Mouse (Mus musculus): ENCODE results near the gene Hs6st3.

Hs6st3 gene

DNA sequence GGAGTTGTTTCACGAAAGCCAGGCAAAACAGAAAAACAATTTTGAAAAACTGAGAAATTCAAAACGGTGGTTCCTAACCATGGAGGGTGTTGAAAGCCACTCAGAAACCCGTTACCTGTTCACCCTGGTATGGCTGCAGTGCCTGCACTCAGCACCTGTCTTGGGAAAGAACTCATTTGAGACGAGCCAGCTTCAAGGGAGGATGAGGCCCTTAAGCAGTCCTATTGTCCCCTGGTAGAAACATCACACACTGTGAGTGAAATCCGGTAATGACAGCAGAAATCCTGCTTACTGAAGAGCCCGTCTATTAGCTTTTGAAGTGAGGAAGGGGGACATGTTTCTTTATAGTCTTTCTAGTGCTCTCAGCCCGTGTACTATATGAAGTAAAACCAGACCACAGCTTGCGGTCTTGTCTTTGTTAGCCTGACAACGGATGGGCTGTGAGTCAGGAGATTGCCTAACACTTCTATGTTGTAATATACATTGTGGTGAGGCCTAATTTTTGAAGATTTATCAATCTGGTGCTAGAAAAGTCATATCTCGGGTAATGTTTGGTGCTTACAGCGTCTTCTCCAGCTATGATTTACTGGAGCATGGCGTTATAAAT is 641.9 kb downstream of the Hs6st3 start:
- DNase-seq (ENCODE audit: extremely low spot score, low read depth, low spot score): no peak

DNA sequence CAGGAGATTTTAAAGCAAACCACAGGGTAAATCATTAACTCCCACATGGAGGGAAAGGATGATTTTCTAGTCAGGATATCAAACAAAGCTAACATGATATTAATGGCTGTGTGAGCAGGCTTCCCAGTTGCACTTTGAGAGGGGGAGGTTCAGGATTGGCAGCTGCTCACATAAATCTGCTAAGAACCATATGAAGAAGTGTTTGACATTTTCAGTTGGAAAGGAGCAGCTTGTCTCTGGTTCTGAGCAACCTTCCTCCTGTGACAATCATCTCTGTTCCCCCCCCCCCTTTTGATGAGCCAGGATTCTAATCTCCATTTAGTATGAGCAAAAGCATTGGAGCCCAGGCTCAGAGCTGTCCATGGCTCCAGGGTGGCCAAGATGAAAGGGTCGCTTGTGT is 643.0 kb downstream of the Hs6st3 start:
- no peak for DNase-seq (ENCODE audit: extremely low spot score, low read depth, low spot score)

DNA sequence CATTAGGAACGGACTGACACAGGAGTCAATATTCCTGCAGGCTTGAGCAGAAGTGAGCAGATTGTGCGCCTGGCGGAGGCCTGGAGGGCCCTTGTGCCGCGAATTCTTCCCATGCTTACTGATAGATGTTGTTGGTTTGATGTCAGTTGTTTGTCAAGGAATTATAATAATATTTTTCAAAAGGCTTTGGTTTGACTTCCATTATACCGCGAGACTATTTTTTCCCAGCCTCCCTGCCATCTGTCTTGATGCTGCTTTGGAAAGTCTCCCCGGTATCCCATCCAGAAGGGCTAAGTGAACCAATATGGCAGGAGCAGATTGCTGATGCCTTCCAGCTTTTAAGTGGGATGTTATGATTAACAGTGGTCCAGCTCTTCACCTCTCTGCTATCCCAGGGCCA is 651.3 kb downstream of the Hs6st3 start:
- no peak for DNase-seq (ENCODE audit: extremely low spot score, low read depth, low spot score)

DNA sequence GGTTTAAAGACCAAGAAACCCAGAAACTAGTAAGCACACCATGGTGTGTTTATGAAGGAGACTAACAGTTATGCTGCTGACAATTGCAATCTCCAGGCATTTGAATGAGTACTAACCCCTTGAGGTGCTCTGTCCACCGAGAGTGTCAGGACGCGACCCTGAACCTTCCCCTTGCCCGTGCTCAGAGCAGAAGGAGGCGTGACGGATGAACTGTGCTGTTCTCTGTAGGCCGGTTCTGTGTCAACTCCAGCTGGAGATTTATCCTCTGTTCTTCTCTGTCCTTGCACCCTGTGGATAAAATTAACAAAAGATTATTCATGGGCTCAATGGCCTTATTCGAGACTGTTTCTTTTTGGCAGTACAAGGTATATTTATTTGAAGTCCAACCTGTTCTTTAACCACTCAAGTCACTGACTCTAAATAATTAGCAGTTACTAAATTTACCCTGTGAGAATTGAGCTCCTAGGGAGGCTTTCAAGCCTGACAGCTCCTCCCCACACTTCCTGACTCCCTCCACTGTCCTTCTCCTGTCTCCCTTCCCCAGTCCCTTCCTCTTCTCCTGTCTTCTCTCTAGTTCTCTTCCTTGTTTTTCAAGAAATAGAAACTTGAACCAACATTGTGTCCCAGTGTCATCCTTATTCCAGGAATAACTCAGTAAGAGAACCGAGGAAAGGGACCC is 659.2 kb downstream of the Hs6st3 start:
- no peak for DNase-seq (ENCODE audit: extremely low spot score, low read depth, low spot score)

DNA sequence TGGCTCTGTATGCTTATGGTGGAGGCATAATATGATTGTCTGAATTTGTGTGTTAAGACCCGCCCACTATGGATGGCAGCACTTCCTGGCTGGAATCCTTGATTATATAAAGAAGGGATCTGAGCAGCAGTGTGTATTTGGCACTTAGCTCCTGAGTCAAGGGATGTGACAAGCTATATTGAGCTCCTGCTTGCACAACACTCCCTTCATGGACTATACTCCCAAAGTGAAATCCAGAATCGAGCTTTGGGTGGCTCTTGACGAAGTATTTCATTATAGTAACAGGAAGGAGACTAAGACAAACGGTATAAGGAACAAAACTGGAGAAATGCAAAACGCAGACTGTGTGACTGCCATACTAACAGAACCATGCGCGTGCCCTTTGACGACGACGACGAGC is 660.4 kb downstream of the Hs6st3 start:
- no peak for DNase-seq (ENCODE audit: extremely low spot score, low read depth, low spot score)

DNA sequence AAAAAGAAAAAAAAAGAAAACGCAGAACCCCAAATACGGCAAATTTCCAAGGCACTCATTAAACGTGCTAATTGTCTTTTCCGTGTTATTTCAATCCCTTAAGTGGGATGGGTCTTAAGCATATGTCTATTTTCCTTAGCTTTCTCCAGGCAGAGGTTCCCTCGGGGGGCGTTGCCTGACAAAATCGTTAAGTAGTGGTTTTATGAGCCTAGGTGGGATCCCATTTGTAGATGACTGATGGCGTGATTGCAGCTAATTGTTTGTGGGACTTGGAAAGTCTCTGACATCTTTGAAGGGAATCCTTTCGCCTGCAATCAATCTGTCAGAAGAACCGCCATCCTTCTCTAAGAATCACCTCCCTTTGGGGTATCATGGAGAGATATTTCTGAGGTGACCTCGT is 662.7 kb downstream of the Hs6st3 start:
- no peak for DNase-seq (ENCODE audit: extremely low spot score, low read depth, low spot score)

DNA sequence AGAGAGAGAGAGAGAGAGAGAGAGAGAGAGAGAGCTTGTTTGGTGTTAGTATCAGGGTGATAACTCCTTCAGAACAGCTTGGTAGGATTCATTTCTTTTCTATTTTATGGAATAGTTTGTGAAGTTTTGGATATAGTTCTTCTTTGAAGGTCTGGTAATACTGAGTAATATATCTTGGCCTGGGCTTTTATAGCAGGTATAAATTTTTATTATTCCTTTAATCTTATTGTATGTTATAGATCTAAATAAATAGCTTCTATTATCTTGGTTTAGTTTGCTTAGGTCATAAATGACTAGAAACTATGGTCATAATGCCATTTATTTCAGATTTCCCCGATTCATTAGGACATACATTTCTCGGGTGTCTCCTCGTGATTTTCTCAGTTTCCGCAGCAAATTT is 675.8 kb downstream of the Hs6st3 start:
- no peak for DNase-seq (ENCODE audit: extremely low spot score, low read depth, low spot score)

DNA sequence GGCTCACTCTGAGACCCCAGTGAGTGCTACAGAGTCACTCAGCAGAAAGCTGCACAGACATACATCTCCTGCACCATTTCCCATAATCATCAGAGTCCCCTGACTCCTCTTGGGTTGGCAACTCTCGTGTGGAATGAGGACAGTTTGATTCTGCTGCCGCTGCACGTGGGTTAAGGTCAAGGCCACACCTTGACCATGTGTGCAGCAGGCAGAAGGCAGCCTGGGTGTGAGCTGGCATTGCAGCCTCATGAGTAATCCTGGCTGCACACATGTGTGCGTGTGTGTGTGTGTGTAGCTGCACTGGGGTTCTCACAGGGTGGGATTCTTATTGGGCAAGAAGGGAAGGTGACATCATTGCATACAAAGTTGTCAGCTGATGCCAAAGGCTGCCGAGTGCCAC is 677.5 kb downstream of the Hs6st3 start:
- no peak for DNase-seq (ENCODE audit: extremely low spot score, low read depth, low spot score)

DNA sequence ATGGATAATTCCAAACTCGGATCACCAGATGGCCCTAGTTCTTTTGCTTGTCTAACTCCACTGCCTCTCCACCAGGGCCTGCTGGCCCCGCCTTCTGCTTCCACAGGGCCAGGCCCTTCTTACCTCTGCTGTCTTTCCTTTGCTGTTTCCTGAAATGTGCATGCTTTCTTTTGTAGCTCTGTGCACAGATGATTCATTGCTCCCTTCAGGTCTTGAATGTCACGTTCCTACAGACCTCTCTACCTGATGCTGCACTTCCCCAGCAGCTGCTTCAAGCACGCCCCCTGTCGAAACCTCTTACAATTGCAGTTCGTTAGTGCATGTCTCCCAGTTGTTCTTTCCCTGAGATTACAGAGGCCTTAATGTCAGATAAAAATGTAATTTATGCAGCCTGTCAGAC is 682.4 kb downstream of the Hs6st3 start:
- no peak for DNase-seq (ENCODE audit: extremely low spot score, low read depth, low spot score)

DNA sequence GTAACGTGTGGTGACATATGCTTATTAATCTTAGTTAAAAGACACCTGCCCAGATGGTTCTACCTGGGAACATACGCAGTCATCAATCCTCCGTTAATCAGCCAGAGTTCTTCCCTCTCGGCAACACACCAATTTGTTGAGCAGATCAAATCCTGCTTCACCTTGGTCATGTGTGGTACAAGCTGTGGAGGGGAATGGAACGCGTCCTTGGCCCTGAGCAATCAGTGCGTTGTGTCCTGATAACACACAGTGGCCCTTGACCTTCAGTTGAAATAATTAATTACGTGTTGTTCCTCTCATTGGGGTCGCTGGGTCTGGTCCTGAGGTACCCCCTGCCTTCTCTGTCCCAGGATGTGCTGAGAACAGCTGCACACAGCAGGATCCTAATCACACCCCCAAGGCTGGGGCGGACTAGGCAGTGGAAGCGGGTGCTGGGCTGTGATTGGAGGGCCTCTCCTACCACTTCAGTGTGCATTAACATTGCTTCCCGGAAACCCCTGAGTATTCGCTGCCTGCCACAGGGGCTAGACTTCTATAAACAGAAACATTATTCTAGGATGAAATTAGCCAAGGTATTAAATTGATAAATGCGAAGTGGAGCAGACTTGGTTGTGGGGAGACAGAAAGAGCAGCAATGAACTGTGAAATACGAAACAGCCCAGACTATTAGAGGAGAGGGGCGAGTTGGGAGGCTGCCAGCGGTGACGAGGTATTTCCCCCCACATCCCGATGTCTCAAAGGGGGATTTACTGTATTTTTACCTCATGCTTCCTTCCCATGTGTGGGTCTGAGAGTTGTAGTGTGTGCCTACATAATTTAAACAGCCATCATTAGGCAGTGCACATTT is 693.2 kb downstream of the Hs6st3 start:
- DNase-seq (ENCODE audit: extremely low spot score, low read depth, low spot score): no peak

DNA sequence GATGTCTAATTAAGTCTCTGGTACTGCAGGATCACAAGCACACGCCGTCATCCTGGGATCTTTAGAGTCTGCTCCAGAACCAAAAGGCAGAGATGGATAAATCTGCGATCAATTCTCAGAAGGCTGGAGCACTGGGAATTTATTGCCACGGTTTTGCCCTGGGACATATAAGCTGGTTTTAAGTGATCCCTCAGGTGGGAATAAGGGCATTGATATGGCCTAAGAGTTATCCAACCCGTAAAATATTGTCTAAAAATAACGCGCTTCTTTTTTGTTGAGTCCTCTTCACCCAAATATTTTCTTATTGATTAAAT is 693.8 kb downstream of the Hs6st3 start:
- DNase-seq (ENCODE audit: extremely low spot score, low read depth, low spot score): no peak

DNA sequence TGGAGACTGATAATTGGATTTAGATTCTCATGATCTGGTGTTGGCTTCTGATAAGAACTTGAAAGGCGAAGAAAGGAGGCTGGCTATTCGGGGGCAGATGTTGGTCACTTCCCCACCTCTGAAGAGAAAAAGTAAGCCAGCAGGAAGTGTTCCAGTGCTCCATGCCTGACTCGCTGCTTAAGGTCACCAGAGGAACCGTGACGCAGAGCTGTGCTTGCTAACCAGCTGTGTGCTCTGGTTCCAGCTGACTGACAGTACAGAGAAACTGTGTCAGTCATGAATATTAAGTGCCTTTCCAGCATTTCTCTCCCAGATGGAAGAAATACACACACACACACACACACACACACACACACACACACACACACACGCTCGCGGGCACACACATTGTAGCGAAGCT is 694.8 kb downstream of the Hs6st3 start:
- DNase-seq (ENCODE audit: extremely low spot score, low read depth, low spot score): no peak

DNA sequence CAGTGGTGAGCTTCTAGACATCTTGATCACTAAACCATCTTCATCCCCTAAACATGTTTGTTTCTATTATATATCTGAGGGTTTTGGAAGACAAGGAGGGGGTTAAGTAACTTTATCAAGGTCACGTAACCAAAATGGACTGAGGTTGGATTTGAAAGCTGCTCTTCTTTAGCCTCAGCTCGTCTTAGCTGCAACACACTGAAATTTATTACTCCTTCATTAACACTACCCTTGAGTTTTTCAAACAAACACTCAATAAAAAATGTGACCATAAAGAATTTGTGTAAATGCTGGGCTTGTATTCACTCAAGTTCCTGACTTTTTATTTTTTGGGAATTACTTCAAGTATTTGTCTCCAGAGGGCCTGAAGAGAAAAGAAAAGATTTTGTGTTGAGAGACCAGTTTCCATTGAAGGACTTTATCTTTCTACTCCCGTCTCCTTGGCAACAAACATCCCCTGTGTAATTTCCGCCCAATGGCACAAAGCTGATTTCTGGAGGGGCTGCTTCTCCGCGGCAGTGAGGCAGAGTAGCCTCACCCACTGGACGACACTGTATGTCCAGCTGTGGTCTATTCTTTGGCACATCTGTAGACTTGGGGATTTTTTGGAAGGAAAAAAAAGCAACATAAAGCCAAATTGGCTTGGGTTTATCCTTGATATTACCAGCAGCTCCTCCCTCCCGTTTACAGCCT is 696.0 kb downstream of the Hs6st3 start:
- DNase-seq (ENCODE audit: extremely low spot score, low read depth, low spot score): no peak

DNA sequence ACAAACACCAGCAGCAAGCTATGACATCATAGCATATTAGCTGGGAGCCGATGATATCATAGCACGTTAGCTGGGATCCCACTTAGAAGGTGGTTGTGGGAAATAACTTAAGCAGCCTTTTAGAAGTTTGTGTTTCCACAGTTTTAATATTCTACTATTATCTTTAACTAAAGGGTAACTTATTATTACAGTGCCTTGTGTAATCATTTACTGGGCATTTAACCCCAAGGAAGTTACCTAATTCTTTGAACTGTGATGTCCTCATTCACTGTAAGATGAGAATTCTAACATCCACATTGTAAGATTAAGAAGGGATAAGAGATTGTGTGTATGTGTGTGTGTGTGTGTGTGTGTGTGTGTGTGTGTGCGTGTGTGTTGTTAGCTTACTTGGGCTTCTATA is 697.9 kb downstream of the Hs6st3 start:
- no peak for DNase-seq (ENCODE audit: extremely low spot score, low read depth, low spot score)

DNA sequence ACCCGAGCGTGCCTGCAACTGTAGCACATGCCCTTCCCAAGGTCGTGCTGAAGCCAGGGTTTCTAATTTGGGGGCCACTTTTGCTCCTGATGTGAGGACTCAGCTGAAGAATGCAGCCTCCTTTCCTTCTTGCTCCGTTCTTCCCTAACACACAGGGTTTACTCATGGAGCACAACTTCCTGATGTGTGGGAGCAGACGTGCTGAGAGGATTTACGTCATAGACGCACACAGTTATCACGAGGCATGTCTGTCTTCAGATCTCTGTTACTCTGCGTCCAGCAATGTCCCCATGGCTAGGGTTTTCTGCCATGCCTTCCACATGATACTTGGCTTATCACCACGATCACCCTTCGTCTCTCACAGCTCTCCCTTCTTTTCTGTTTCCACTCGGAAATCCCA is 709.4 kb downstream of the Hs6st3 start:
- DNase-seq (ENCODE audit: extremely low spot score, low read depth, low spot score): no peak

DNA sequence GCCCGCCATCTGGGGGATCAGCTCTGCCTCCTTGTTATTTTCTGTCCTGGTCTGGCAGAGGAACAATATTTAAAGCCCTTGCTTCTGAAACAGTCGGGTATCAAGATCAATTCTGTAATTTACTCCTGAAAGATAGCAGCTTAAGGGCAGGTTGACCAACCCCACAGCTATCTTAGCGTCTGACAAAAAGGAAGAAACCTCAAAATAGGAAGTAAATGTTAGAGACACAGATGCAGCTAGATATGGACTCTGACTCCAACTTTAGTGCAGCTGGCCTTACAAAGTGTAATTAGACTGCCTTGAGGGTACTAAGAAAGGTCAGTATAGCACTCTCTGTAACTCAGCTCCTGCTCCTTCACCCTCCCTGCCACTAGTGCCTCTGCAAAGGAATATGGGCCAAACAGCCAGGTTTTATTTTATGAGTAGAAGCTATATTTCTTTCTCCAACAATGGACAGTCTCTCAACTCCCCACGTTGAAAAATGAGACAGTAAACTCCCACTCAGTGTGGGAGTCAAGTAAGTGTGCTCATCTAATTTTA is 710.7 kb downstream of the Hs6st3 start:
- DNase-seq (ENCODE audit: extremely low spot score, low read depth, low spot score): no peak

DNA sequence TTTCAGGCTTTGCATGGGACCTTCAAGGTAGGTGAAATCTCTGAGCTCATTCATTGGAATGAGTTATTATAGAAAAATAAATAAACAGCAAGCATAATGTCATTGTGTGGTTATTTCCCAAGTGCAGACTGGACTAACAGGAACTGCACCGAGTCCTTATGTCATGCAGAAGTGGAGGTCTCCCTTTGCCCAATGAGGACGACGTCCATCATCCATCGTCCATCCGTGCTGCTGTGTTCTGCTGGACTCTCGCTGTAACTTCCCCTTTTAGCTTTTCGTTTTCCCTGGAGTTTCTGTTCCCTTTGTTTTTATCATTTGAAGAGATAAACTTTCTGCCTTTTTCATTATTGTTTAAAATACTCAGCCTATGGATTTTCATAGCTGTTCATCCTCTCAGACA is 711.2 kb downstream of the Hs6st3 start:
- no peak for DNase-seq (ENCODE audit: extremely low spot score, low read depth, low spot score)

DNA sequence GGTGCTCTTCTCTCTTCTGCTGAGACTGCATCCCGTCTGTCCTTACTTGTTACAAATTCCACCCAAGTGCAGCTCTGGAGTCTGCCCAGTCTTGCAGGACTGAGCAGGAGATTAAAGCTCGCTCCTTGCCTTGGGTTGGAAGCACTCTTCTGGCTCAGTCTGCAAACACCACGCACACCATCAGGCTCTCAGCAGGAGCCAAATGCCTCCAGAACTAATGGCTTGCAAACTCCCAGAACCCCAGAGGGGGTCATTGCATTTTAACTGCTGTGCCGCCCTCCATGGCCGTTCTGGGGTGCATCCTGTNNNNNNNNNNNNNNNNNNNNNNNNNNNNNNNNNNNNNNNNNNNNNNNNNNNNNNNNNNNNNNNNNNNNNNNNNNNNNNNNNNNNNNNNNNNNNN is 714.0 kb downstream of the Hs6st3 start:
- DNase-seq (ENCODE audit: extremely low spot score, low read depth, low spot score): no peak

DNA sequence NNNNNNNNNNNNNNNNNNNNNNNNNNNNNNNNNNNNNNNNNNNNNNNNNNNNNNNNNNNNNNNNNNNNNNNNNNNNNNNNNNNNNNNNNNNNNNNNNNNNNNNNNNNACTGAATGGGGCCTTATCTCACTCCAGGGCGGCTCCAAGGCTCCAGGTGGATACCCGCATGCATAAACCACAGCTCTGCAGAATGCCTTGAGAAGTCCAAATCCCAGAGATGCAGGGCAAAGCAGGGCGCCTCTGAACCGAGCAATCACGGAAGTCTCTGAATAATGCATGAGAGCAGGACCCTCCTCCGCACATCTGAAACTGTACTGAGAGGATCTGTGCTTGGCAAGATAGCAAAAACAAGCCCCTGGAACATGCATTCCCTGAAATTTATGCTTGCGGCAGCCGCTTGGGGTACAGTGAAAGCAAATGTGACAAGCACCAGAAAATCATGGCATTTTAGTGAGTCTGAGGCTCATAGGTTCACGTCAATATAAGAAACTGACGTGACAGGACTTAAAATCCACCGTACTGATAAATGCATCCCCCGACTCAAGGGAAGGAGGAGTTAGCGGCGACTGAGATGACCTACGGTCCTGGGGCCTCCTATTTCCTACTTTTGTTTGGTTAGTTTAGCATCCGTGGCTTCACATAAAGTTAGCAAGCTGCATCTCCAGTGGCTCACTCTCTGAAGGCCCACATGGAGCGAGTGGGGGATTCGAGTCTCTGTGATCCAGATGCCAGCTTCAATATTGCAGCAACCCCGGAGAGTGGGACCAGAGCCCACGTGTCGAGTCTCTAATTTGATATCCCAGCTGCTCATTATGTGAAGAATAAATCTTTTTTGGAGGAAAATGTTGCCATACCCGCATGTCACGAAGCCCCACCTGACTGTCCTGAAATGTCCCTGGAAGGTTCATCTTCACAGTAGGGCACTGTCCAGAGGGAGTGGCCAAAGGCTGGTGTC is 719.5 kb downstream of the Hs6st3 start:
- no peak for DNase-seq (ENCODE audit: extremely low spot score, low read depth, low spot score)

DNA sequence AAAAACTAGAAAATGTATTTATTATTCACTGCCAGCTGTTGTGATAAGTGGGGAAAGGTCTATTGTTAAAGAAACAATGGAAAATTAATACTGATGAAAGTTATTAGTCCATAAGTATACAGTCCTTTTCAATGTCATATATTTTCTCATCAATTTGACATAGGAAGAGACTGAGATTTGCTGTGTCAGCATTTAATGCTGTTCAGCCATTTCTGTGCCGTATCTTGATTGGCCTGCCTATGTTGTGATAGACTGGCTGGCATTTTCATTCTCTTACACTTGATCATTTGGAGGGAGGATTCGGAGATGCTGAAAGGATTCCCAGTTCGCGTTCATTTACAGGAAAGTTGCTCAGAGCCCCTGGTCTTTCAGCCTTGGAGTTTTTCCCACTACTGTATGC is 735.5 kb downstream of the Hs6st3 start:
- DNase-seq (ENCODE audit: extremely low spot score, low read depth, low spot score): no peak
